Mouse (Mus musculus): ENCODE measurements around the gene Ttyh2. TPM values are rescaled to one million over a fixed set of nuclear protein-coding genes. Genes with fewer than 3 reads are reported as not detected.

Ttyh2 gene
- polyA plus RNA-seq, 1 experiment from 2014 or later: 5.9 TPM

GRCm38 (mm10) chr11:114736111-114736510 lies 60.9 kb downstream of the Ttyh2 start:
- Histone ChIP-seq H3K27me3 (no peaks in the 10 kb centered on the region), H3K9me3 (replicated peaks) (no peaks in the 10 kb centered on the region), H3K36me3 (no peaks in the 10 kb centered on the region), H3K27ac (no peak overlapping the region), H3K4me1 (replicated peaks) (no peaks in the 10 kb centered on the region), H3K4me2 (no peak overlapping the region), H3K4me3 (replicated peaks) (no peak overlapping the region), H3K9ac (no peak overlapping the region)
- ATAC-seq (ENCODE audit: low read depth) (no peak), DNase-seq (no peak)
- 62% methylated on average over 2 of the region's 2 CpGs for WGBS (ENCODE audit: insufficient replicate concordance)

- H3K4me2 ChIP-seq: no peak overlapping the region
- no peaks in the 10 kb centered on the region for H3K4me1 ChIP-seq (replicated peaks)
- no peaks in the 10 kb centered on the region for H3K9me3 ChIP-seq (replicated peaks)
- no peak overlapping the region for H3K27ac ChIP-seq
- DNase-seq (no peak), ATAC-seq (ENCODE audit: low read depth) (no peak)
- WGBS (ENCODE audit: insufficient replicate concordance): 43% methylated on average over 11 of the region's 11 CpGs
- H3K9ac ChIP-seq: no peak overlapping the region
- H3K27me3 ChIP-seq: no peaks in the 10 kb centered on the region
- H3K36me3 ChIP-seq: no peaks in the 10 kb centered on the region
- H3K4me3 ChIP-seq (replicated peaks): no peak overlapping the region
Measured at GRCm38 (mm10) chr11:114736913-114737624, 61.8 kb downstream of the Ttyh2 start.

- H3K36me3 ChIP-seq: no peaks in the 10 kb centered on the region
- H3K4me1 ChIP-seq (replicated peaks): no peaks in the 10 kb centered on the region
- ATAC-seq (ENCODE audit: low read depth): no peak
- H3K9me3 ChIP-seq (replicated peaks): no peaks in the 10 kb centered on the region
- H3K4me3 ChIP-seq (replicated peaks): no peak overlapping the region
- no peak overlapping the region for H3K4me2 ChIP-seq
- no peak overlapping the region for H3K9ac ChIP-seq
- 0 out of 2 replicates have a peak, but pooled peaks cover 2% of the 10 kb centered on the region for H3K27me3 ChIP-seq
- DNase-seq: no peak
- no peak overlapping the region for H3K27ac ChIP-seq
- WGBS (ENCODE audit: insufficient replicate concordance): 26% methylated on average over 10 of the region's 10 CpGs
Measured at GRCm38 (mm10) chr11:114740598-114740997, 65.4 kb downstream of the Ttyh2 start.

- H3K36me3 ChIP-seq: no peaks in the 10 kb centered on the region
- no peak overlapping the region for H3K27ac ChIP-seq
- H3K9ac ChIP-seq: no peak overlapping the region
- no peak for DNase-seq
- H3K4me2 ChIP-seq: no peak overlapping the region
- no peaks in the 10 kb centered on the region for H3K4me1 ChIP-seq (replicated peaks)
- H3K9me3 ChIP-seq (replicated peaks): no peaks in the 10 kb centered on the region
- ATAC-seq (ENCODE audit: low read depth): no peak
- 53% methylated on average over 6 of the region's 6 CpGs for WGBS (ENCODE audit: insufficient replicate concordance)
- 0 out of 2 replicates have a peak, but pooled peaks cover 2% of the 10 kb centered on the region for H3K27me3 ChIP-seq
- no peak overlapping the region for H3K4me3 ChIP-seq (replicated peaks)
Measured at GRCm38 (mm10) chr11:114741451-114741850, 66.2 kb downstream of the Ttyh2 start.

GRCm38 (mm10) chr11:114745134-114745533 lies 69.9 kb downstream of the Ttyh2 start:
- Histone ChIP-seq H3K27me3 (0 out of 2 replicates have a peak, but pooled peaks cover 2% of the 10 kb centered on the region), H3K4me2 (no peak overlapping the region), H3K36me3 (no peaks in the 10 kb centered on the region), H3K9me3 (replicated peaks) (no peaks in the 10 kb centered on the region), H3K27ac (no peak overlapping the region), H3K4me1 (replicated peaks) (no peaks in the 10 kb centered on the region), H3K4me3 (replicated peaks) (no peak overlapping the region), H3K9ac (no peak overlapping the region)
- WGBS (ENCODE audit: insufficient replicate concordance): 4% methylated on average over 12 of the region's 12 CpGs
- peak; percentile 63 for DNase-seq
- ATAC-seq (ENCODE audit: low read depth): 0 out of 2 replicates have a peak, but pooled peaks have one; percentile 43

GRCm38 (mm10) chr11:114747564-114748138 lies 72.4 kb downstream of the Ttyh2 start:
- Histone ChIP-seq H3K4me3 (replicated peaks) (no peak overlapping the region), H3K27ac (no peak overlapping the region), H3K9me3 (replicated peaks) (no peaks in the 10 kb centered on the region), H3K27me3 (0 out of 2 replicates have a peak, but pooled peaks cover 2% of the 10 kb centered on the region), H3K36me3 (no peaks in the 10 kb centered on the region), H3K4me1 (replicated peaks) (no peaks in the 10 kb centered on the region), H3K9ac (no peak overlapping the region), H3K4me2 (no peak overlapping the region)
- no peak for DNase-seq
- no peak for ATAC-seq (ENCODE audit: low read depth)
- WGBS (ENCODE audit: insufficient replicate concordance): 44% methylated on average over 12 of the region's 12 CpGs

- WGBS (ENCODE audit: insufficient replicate concordance): 4% methylated on average over 51 of the region's 51 CpGs
- H3K27ac ChIP-seq: no peak within 1 kb of the TSS
- peak within 1 kb of the TSS; percentile 52 for H3K4me3 ChIP-seq (replicated peaks)
- no peaks in the 10 kb centered on the region for H3K9me3 ChIP-seq (replicated peaks)
- ATAC-seq (ENCODE audit: low read depth) (peak; percentile 74), DNase-seq (peak; percentile 20)
- peaks cover 11% of the 10 kb centered on the region for H3K4me1 ChIP-seq (replicated peaks)
- H3K4me2 ChIP-seq: peak within 1 kb of the TSS; percentile 74
- no peaks in the 10 kb centered on the region for H3K36me3 ChIP-seq
- H3K27me3 ChIP-seq: peaks cover 30% of the 10 kb centered on the region
- H3K9ac ChIP-seq: 0 out of 2 replicates have a peak within 1 kb of the TSS, but pooled peaks have one; percentile 39
Measured at GRCm38 (mm10) chr11:114764820-114765818, 89.9 kb downstream of the Ttyh2 start, which contains the start of gene Kif19a. Gene Kif19a (plus strand): TSS chr11:114765388.

GRCm38 (mm10) chr11:114769911-114770310 lies 94.7 kb downstream of the Ttyh2 start:
- peaks cover 23% of the 10 kb centered on the region for H3K27me3 ChIP-seq
- H3K4me3 ChIP-seq (replicated peaks): no peak overlapping the region
- H3K36me3 ChIP-seq: no peaks in the 10 kb centered on the region
- WGBS (ENCODE audit: insufficient replicate concordance): 58% methylated on average over 6 of the region's 6 CpGs
- H3K4me2 ChIP-seq: no peak overlapping the region
- H3K27ac ChIP-seq: no peak overlapping the region
- H3K9me3 ChIP-seq (replicated peaks): no peaks in the 10 kb centered on the region
- peaks cover 8% of the 10 kb centered on the region for H3K4me1 ChIP-seq (replicated peaks)
- no peak overlapping the region for H3K9ac ChIP-seq
- DNase-seq: no peak
- ATAC-seq (ENCODE audit: low read depth): no peak

Other genes with a start within 250 kb of the Ttyh2 start
- 1,120 and 1,164 TPM in 2 replicates for gene Rpl38, start 6.9 kb upstream of the Ttyh2 start, polyA plus RNA-seq (2015; fragmentation: Nextera tagmentation; extraction: Ambion mirVana)
- gene Dnaic2, start 52.0 kb downstream of the Ttyh2 start, polyA plus RNA-seq (2015; fragmentation: Nextera tagmentation; extraction: Ambion mirVana): 0.06 TPM in 1 of 2 replicates, not detected in the other
- 0.07 and 0.12 TPM in 2 replicates for gene Kif19a, start 90.0 kb downstream of the Ttyh2 start, polyA plus RNA-seq (2015; fragmentation: Nextera tagmentation; extraction: Ambion mirVana)
- 0.07 and 0.13 TPM in 2 replicates for gene Btbd17, start 120.5 kb downstream of the Ttyh2 start, polyA plus RNA-seq (2015; fragmentation: Nextera tagmentation; extraction: Ambion mirVana)
- gene Gpr142, start 123.5 kb downstream of the Ttyh2 start, polyA plus RNA-seq (2015; fragmentation: Nextera tagmentation; extraction: Ambion mirVana): not detected in 2 replicates
- gene Gprc5c, start 175.7 kb downstream of the Ttyh2 start, polyA plus RNA-seq (2015; fragmentation: Nextera tagmentation; extraction: Ambion mirVana): 11.3 and 12.8 TPM in 2 replicates
- 4.0 and 5.5 TPM in 2 replicates for gene Cd300a, start 214.6 kb downstream of the Ttyh2 start, polyA plus RNA-seq (2015; fragmentation: Nextera tagmentation; extraction: Ambion mirVana)

Measured in liver, embryonic 13.5 days (tissue).